Mouse (Mus musculus): ENCODE results near the gene Acot12. TPM values are rescaled to one million over a fixed set of nuclear protein-coding genes. Genes with fewer than 3 reads are reported as not detected.

Gene Acot12
- 0.40 TPM for polyA plus RNA-seq (2017; shearing (Covaris generic))

DNA sequence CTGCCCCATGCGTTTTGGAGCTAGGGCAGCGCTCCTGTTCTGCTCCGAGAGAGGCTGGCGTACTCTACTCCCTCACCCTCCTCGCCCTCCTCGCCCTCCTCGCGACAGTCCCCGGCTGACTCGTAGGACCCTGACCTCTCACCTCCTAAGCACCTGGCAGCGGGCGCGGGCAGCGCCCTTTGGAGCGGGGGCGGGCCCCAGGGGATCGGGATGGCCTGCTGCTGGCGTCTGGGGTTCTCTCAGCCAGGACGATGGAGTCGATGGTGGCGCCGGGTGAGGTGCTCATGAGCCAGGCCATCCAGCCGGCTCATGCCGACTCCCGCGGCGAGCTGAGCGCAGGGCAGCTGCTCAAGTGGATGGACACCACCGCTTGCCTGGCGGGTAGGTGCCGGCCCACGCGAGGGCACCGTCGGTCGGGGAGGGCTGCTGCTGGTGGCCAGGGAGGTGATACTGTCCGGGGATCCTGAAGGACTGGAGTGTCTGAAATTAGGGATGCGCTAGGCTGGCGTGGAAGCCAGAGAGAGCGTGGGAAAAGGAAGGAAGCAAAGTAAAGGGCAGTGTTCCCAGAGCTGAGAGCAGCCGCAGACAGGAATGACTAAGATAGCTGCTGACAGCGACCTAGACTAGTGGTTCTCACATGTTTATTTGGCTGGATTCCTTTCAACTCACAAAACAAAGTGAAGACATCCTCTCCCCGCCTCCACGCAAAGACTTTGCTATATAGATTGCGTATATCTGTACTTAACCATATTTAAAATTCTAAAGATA, at the start of gene Acot12:
TSS of gene Acot12 (plus strand) at position 233 of the 768 bp plus-strand sequence.

DNA sequence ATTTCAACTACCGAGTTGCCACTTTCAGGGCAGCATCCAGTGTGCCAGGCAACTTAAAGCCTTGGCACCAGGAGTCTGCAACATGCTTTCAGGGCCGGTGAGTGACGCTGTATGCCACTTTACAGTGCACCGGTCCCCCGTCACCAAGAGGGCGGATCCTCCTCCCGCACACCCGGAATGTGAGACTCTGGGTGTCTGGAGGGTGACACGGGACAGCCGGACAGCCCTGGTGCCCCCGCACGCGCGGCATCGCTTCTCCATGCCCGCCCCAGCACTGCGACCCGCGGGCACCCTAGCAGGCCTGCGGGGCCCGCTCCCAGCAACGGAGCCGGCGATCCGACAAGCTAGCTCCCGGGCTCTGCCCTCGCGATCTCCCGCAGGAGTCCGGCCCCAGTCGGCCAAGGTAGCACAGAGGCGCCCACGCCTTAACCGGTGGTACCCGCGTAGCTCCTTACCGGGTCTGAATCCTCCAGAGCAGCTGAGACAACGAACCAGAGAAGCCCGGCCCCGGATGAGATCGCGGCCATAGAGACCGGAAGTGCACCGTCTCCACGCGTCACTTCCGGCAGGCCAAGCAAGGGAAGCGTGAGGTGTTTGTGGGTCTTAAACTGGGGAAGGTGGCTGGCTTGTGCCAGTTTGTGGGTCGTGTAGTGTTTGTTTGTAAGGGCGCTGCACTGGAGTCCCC, 66.0 kb downstream of the Acot12 start, which contains the start of gene Zcchc9:
TSS of gene Zcchc9 (minus strand) at position 551 of the 685 bp plus-strand sequence.

Other genes with a start within 250 kb of the Acot12 start
- 48.3 TPM for gene Zcchc9, start 66.2 kb downstream of the Acot12 start, polyA plus RNA-seq (2017; shearing (Covaris generic))
- not detected for gene Ckmt2, start 135.4 kb downstream of the Acot12 start, polyA plus RNA-seq (2017; shearing (Covaris generic))

Data from CD4-positive, CD25-positive, alpha-beta regulatory T cell, adult 9 weeks (primary cell).